Mouse (Mus musculus) liver, embryonic 11.5 days (tissue): Measurements from ENCODE around the gene Nmu. TPM values are rescaled to one million over a fixed set of nuclear protein-coding genes. Genes with fewer than 3 reads are reported as not detected.

Experiments used
- ATAC-seq: fragments of 200-750 bp; cut with Nextera tagmentation; replicated peaks from 2 replicates; pipeline ENCODE4 v1.8.0; 2017; ENCODE audit warnings: moderate number of reproducible peaks, mild to moderate bottlenecking, moderate TSS enrichment, moderate library complexity; ENCODE audit not compliant: low FRiP score
- DNase-seq: peaks from one replicate; pipeline ENCODE4 v3.0.0-alpha.2; 2017; ENCODE audit warnings: low spot score
- H3K27ac ChIP-seq: fragments of 300-500 bp; sonication (generic); 2 replicates; pipeline ENCODE4 v1.5.1; 2014; ENCODE audit warnings: mild to moderate bottlenecking, low read depth, low read length, control low read depth
- H3K27me3 ChIP-seq: fragments of 300-500 bp; sonication (generic); replicated peaks from 2 replicates; pipeline ENCODE4 v1.6.1; 2014; ENCODE audit warnings: low read length, mixed read lengths; ENCODE audit not compliant: control insufficient read depth, insufficient read depth
- H3K36me3 ChIP-seq: fragments of 300-500 bp; sonication (generic); 2 replicates; pipeline ENCODE4 v1.6.1; 2014; ENCODE audit warnings: mild to moderate bottlenecking, low read length, moderate library complexity, mixed read lengths; ENCODE audit not compliant: control insufficient read depth, insufficient read depth
- H3K4me1 ChIP-seq: fragments of 300-500 bp; sonication (generic); replicated peaks from 2 replicates; pipeline ENCODE4 v1.6.1; 2014; ENCODE audit warnings: low read length, mixed read lengths; ENCODE audit not compliant: control insufficient read depth, insufficient read depth
- H3K4me2 ChIP-seq: fragments of 300-500 bp; sonication (generic); 2 replicates; pipeline ENCODE4 v1.6.1; 2014; ENCODE audit warnings: mild to moderate bottlenecking, control low read depth, moderate library complexity
- H3K4me3 ChIP-seq: fragments of 300-500 bp; sonication (generic); 2 replicates; pipeline ENCODE4 v1.5.1; 2014; ENCODE audit warnings: low read depth, low read length, control low read depth
- H3K9ac ChIP-seq: fragments of 300-500 bp; sonication (generic); 2 replicates; pipeline ENCODE4 v1.6.1; 2014; ENCODE audit warnings: low read depth, low read length, control low read depth
- H3K9me3 ChIP-seq: fragments of 300-500 bp; sonication (generic); 2 replicates; pipeline ENCODE4 v1.6.1; 2016; ENCODE audit warnings: low read length, inconsistent platforms, mixed read lengths; ENCODE audit not compliant: control insufficient read depth
- WGBS: fragments of 180-500 bp; shearing (Covaris S2); extraction: QIAGEN DNeasy Blood & Tissue Kit; methylation state at CpG from one replicate; pipeline ENCODE4 v1.1.7; 2014; 5-methylcytosine and 5-hydroxymethylcytosine counted together
- polyA plus RNA-seq: library from polyadenylated mRNA; unstranded; fragments of >200 nt; fragmentation: Nextera tagmentation; extraction: Ambion mirVana; gene quantifications from 2 replicates; pipeline ENCODE4 v1.2.1, GENCODE M21; 2014

Nmu gene
- polyA plus RNA-seq = not detected in 2 replicates

DNA sequence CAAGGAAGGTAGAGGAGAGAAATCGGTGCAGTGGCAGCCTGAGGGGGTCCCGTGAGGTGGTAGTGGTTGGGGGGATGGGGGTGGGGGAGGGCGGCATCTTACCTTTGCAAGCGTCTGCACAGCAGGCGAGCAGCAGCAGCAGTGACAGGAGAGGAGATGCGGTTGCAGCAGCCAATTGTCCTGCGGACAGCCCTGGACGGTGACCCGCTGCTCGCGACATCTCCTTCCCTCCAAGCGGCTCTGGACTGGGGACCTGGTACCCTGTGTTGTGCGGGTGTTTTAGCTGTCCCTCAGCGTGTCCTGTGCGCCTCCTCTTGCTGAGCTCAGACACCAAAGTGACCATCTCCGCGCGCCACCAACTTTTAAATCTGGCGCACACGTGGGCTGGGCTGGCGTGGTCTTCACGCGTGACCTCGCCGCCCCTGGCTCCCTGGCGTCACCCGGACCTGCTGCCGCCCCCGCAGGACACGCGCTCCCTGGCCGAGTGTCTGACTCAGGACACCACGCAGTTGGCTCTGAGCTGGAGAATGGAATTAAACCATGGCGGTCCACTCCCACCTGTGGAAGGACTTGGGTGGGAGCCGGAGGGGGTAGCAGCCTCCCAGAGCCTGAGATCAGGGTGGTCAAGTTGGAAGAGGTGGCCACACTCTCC, at the start of gene Nmu:
Gene Nmu, minus strand, starts transcription at position 336 of the 652 bp plus-strand sequence.
- Histone ChIP-seq H3K4me2 (peak within 1 kb of the TSS; percentile 62), H3K9me3 (no peaks in the 10 kb centered on the region), H3K36me3 (no peaks in the 10 kb centered on the region), H3K27ac (no peak within 1 kb of the TSS), H3K4me1 (no peaks in the 10 kb centered on the region), H3K4me3 (peak within 1 kb of the TSS; percentile 31), H3K27me3 (peaks cover 23% of the 10 kb centered on the region), H3K9ac (no peak within 1 kb of the TSS)
- no peak for ATAC-seq
- DNase-seq = no peak
- 10% methylated on average over 35 of the region's 35 CpGs for WGBS

DNA sequence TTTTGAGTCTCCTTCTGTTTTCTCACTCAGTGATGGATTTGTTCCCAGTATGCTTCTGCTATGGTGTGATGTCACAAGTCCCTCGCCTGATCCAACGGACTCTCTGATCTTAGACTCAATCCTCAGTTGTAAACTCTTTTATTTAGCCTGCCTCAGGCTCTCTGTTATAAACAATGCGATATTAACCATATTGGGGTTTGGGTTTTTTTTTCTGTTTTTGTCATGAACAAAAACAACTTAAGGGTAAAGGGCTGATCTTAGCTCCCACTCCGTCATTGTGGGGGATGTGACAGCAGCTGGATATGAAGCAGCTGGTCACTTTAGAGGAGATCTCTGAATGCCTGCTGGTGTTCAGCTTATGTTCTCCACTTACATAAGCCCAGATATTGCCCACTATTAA, 48.1 kb upstream of the Nmu start:
- no peak overlapping the region for H3K4me2 ChIP-seq
- no peak overlapping the region for H3K4me3 ChIP-seq
- no peaks in the 10 kb centered on the region for H3K4me1 ChIP-seq
- WGBS = 76% methylated on average over 4 of the region's 4 CpGs
- no peak overlapping the region for H3K27ac ChIP-seq
- no peak overlapping the region for H3K9ac ChIP-seq
- H3K9me3 ChIP-seq = no peaks in the 10 kb centered on the region
- DNase-seq = no peak
- ATAC-seq = no peak
- H3K27me3 ChIP-seq = no peaks in the 10 kb centered on the region
- no peaks in the 10 kb centered on the region for H3K36me3 ChIP-seq

DNA sequence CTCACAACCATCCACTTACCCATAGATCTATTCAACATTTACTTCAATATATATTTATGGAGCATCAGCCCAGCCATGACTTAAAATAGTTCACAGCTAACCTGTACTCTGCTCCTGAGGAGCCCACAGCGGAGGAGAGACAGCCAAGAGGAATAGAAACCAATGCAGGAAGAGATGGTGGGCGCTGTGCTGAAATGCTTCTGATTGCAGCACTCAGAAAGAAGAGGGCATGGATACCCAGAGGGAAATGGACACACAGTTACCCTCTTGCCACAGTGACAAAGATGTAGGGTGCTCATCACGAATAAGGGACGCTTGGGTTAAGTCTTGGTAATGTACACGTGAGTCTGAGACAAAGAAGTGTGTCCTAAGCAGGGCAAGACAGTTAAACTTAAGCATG, 30.8 kb upstream of the Nmu start:
- Histone ChIP-seq H3K4me1 (no peaks in the 10 kb centered on the region), H3K9me3 (no peaks in the 10 kb centered on the region), H3K36me3 (no peaks in the 10 kb centered on the region), H3K4me2 (no peak overlapping the region), H3K4me3 (no peak overlapping the region), H3K27ac (no peak overlapping the region), H3K9ac (no peak overlapping the region), H3K27me3 (no peaks in the 10 kb centered on the region)
- ATAC-seq (no peak), DNase-seq (no peak)
- WGBS = 82% methylated on average over 5 of the region's 5 CpGs

GRCm38 (mm10) chr5:76389041-76389795, 25.6 kb upstream of the Nmu start:
- Histone ChIP-seq H3K4me1 (no peaks in the 10 kb centered on the region), H3K9ac (no peak overlapping the region), H3K36me3 (no peaks in the 10 kb centered on the region), H3K4me2 (no peak overlapping the region), H3K4me3 (no peak overlapping the region), H3K9me3 (no peaks in the 10 kb centered on the region), H3K27ac (no peak overlapping the region), H3K27me3 (no peaks in the 10 kb centered on the region)
- no peak for DNase-seq
- WGBS = 79% methylated on average over 10 of the region's 10 CpGs
- no peak for ATAC-seq

- Histone ChIP-seq H3K4me1 (no peaks in the 10 kb centered on the region), H3K27ac (no peak overlapping the region), H3K4me2 (no peak overlapping the region), H3K9me3 (no peaks in the 10 kb centered on the region), H3K36me3 (no peaks in the 10 kb centered on the region), H3K9ac (no peak overlapping the region), H3K4me3 (no peak overlapping the region), H3K27me3 (no peaks in the 10 kb centered on the region)
- WGBS = 81% methylated on average over 2 of the region's 2 CpGs
- no peak for DNase-seq
- no peak for ATAC-seq
Measured at GRCm38 (mm10) chr5:76388474-76388873, 24.9 kb upstream of the Nmu start.

DNA sequence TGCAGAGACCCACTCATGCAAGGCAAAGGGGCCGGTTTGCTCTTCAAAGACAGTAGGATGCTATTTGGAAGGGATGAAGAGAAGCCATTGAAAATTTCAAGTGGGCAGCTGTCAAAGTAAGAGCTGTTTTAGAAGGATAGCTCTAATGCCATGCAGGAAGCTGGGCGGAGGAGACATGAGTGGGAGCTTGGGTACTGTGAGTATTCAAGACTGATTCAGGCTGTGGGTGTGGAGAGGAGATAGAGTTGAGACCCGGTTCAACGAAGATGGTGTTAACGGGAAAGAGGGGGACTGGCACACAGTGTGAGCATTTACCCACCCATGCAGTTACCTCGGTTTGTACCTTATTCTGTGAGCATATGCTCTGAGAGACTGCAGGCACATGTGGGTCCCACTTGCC, 20.1 kb upstream of the Nmu start:
- H3K36me3 ChIP-seq = no peaks in the 10 kb centered on the region
- no peaks in the 10 kb centered on the region for H3K9me3 ChIP-seq
- no peak overlapping the region for H3K27ac ChIP-seq
- H3K9ac ChIP-seq = no peak overlapping the region
- WGBS = 77% methylated on average over 6 of the region's 6 CpGs
- no peak for ATAC-seq
- H3K27me3 ChIP-seq = no peaks in the 10 kb centered on the region
- H3K4me2 ChIP-seq = no peak overlapping the region
- no peaks in the 10 kb centered on the region for H3K4me1 ChIP-seq
- H3K4me3 ChIP-seq = no peak overlapping the region
- no peak for DNase-seq

DNA sequence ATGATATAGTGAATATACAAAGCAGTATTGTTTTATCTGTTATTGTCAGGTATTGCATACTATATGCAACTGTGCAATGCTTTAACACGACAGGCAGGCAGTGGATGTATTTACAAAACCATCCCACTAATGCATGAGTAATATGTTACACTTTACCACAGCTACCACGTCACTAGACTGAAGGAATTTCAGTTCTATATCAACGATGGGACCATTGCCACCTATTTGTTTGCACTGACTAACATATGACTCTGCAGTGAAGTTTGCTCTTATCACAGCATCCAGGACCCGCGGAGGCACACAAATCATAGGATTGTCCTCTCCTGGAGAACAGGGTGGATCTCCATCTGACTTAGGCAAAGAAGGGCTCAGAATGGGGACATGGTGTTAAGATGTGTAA, 18.2 kb upstream of the Nmu start:
- Histone ChIP-seq H3K4me2 (no peak overlapping the region), H3K27ac (no peak overlapping the region), H3K9me3 (no peaks in the 10 kb centered on the region), H3K4me1 (no peaks in the 10 kb centered on the region), H3K9ac (no peak overlapping the region), H3K4me3 (no peak overlapping the region), H3K27me3 (no peaks in the 10 kb centered on the region), H3K36me3 (no peaks in the 10 kb centered on the region)
- no peak for ATAC-seq
- 79% methylated on average over 5 of the region's 5 CpGs for WGBS
- DNase-seq = no peak

GRCm38 (mm10) chr5:76379216-76379615, 15.6 kb upstream of the Nmu start:
- Histone ChIP-seq H3K27me3 (no peaks in the 10 kb centered on the region), H3K27ac (no peak overlapping the region), H3K9ac (no peak overlapping the region), H3K9me3 (no peaks in the 10 kb centered on the region), H3K4me1 (no peaks in the 10 kb centered on the region), H3K4me2 (no peak overlapping the region), H3K4me3 (no peak overlapping the region), H3K36me3 (no peaks in the 10 kb centered on the region)
- ATAC-seq (no peak), DNase-seq (no peak)
- WGBS = 41% methylated on average over 3 of the region's 3 CpGs
